Mouse (Mus musculus) cerebellum, postnatal 10 days (tissue): ENCODE results near the gene Ankrd50.
A peak's percentile ranks its signal among the peaks of the same experiment; 100 is the strongest.

Experiments
- DNase-seq, 2 experiments: peaks; one replicate each; pipeline ENCODE4 v3.0.0; 2021; ENCODE audit warnings: mixed read lengths in 2 of 2

Gene Ankrd50

GRCm38 (mm10) chr3:38463149-38463548, 21.5 kb downstream of the Ankrd50 start:
- DNase-seq = no peak

DNA sequence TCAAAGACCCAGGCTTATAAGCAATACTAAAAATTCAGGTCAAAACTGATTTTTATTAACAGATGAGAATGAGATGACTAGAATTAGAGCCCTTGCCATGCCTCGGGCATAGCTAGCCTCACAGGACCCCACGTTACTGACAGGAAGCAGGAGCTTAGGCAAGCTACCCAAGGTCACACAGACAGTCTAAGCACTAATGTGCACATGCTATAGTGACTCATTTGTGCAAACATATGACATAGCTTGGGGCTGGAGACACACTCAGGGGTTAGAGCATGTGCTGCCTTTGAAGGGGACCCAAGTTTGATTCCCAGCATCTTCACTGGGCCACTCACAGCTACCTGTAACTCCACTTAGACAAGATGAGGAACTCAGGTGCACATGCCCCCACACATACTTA, 22.9 kb downstream of the Ankrd50 start:
- DNase-seq = no peak

GRCm38 (mm10) chr3:38460250-38460624, 24.4 kb downstream of the Ankrd50 start:
- no peak for DNase-seq

GRCm38 (mm10) chr3:38459507-38460249, 25.0 kb downstream of the Ankrd50 start:
- no peak for DNase-seq

GRCm38 (mm10) chr3:38457041-38457440, 27.6 kb downstream of the Ankrd50 start:
- DNase-seq = peak in 1 of 2 experiments; percentile 40

DNA sequence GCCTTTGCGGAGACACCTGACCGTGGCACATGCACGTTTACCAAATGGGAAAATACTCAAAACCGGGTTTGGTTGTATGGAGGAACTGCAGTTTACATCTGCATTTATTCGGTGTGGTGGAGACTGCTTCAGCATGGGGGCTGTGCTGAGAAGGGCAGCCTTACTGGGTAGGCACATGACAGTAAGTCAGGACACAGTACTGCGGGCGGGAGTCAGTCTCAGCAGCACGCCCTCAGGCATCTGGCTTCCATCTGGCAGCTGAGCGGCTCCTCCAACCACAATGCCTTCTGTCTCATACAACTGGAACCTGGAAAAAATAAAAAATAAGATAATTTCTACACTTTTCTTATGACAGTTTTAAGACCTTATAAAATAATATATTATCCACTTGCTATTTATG, 32.4 kb downstream of the Ankrd50 start:
- DNase-seq = peak in 1 of 2 experiments; percentile 55

- DNase-seq = no peak
These were observed 38.1 kb downstream of the Ankrd50 start for GRCm38 (mm10) chr3:38446586-38446985.

GRCm38 (mm10) chr3:38443875-38444274, 40.8 kb downstream of the Ankrd50 start:
- peak; percentile 59 to 69 for DNase-seq

DNA sequence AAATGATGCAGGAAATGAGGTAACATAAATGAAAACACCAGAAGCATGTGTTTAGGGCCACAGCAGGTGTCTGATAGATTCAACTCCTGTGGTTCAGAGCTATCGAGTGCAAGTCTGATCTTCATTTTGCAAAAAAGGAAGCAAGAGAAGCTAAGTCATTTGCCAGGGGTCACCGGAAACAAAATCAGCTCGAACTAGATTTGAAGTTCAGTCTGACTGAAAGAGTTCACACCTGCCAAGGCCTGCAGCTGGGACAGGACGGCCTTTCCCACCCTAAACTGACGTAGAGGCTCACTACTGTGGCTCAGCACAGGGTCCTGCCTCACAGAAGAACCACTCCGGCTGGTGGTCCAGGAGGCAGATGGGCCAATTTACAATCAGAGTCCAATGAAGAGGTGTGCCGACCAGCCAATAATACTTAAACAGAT, 44.1 kb downstream of the Ankrd50 start:
- DNase-seq = peak; percentile 50 to 65

DNA sequence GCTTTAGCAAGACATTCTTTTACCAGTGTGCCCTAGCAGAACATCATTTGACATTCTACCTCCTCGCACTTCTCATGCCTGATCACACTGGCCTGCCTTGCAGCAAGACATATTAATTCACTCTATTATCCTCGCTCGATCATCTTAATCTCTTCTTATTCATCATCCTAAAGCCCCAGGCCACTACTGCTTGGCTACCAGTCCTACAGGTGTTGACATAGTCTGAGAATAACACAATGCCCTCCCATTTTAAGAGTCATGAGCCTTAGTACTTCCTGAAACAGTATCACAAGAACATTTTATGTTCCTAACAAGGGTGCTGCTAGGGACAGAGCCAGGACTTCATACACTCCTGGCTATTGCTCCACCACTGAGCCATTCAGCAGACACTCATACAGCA, 48.0 kb downstream of the Ankrd50 start:
- DNase-seq = no peak

GRCm38 (mm10) chr3:38435828-38436227, 48.8 kb downstream of the Ankrd50 start:
- no peak for DNase-seq

- DNase-seq = no peak
These were observed 50.2 kb downstream of the Ankrd50 start for GRCm38 (mm10) chr3:38434486-38434885.

GRCm38 (mm10) chr3:38433495-38434464, 50.9 kb downstream of the Ankrd50 start:
- DNase-seq = peak in 1 of 2 experiments; percentile 51

- no peak for DNase-seq
These were observed 53.2 kb downstream of the Ankrd50 start for GRCm38 (mm10) chr3:38431461-38431860.

DNA sequence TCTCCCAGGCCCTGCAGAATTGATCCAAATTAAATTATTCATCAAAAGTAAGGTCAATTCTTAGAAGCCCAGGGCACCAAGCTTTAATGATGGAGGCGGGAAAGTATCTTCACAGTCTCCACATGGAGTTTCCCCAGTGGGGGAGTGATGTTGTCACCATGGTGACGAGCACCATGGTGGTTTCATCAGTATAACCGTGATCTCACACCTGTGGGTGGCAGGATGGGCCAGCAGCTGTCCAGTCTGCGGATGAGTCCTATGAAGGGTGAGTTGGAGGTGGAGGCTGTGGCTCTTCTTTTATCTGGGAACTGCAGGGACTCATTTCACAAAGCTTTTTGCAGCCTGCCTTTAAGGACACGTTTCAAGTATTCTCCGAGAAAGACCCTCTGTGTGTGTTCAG, 53.6 kb downstream of the Ankrd50 start:
- DNase-seq = no peak

- DNase-seq = no peak
These were observed 57.4 kb downstream of the Ankrd50 start for GRCm38 (mm10) chr3:38427200-38427599.

DNA sequence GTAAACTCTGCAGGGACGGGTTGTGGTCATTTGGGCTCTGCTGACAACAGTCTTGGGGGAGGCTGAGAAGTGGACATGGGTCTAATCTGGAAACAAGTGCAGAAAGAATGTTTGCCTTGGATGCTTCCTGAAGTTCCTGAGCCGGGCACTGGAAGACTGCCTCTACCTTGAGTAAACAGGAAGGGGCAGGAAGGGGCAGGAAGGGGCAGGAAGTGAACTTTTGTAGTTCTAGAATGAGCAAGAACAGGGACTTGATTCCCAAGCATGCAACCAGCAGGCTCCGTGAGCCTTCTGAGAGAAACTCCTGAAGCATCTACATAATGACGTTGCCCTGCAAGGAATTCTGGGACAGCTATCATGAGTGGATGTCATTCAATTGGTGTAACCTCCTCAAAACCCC, 60.7 kb downstream of the Ankrd50 start:
- DNase-seq = no peak

GRCm38 (mm10) chr3:38419896-38420295, 64.7 kb downstream of the Ankrd50 start:
- no peak for DNase-seq

- no peak for DNase-seq
These were observed 69.2 kb downstream of the Ankrd50 start for GRCm38 (mm10) chr3:38415292-38415930.
